Mouse (Mus musculus): ENCODE data around the gene Sptan1.
"Not testable (repeated sequence)": the region's sequence is repeated elsewhere in the genome, so short reads cannot be mapped to it uniquely, and the experiment has no call there.

The Sptan1 gene

DNA sequence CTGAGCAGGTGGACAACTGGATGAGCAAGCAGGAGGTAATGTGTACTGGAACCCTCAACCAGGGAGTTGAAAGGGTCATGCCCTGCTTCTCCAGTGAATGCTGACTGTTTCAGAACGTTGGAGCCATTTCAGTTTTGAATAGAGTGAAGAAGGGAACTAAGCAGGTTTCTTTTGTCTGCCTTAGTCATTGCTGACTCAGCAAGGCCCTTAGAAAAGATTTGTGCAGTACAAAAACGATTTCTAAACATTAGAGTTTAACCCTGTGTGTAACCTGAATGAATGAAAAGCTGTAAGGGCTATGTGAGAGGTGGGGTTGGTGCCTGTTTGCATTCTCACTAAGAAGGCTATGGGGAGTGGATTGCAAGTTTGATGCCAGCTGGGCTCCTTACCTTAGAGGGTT is 26.6 kb downstream of the Sptan1 start:
- in situ Hi-C loops (cut with MboI, MseI): no loop called here

DNA sequence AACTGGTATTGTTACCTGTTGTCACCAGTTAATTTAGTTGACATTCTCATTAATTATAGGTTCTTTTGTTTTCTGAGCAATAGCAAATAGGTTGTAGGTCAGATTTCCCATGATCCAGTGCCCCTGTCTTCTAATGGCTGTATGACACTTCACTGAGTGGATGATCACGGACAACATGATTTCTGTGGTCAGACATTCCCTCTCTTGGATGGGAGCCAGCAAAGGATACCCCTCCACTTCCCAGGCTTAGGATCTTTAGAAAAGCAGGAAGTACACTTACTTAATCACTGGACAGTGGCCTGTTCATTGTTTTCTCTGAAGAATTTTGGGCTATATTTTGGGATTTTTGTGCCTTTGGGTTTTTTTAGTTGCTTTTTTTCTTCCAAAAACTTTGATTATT is 43.7 kb downstream of the Sptan1 start:
- in situ Hi-C loops (cut with MboI, MseI): loop anchor here in 1 of 2 experiments (10.0 kb wide), 2 partner anchors 824 to 1144 kb away; no protein-coding TSS in a partner anchor

DNA sequence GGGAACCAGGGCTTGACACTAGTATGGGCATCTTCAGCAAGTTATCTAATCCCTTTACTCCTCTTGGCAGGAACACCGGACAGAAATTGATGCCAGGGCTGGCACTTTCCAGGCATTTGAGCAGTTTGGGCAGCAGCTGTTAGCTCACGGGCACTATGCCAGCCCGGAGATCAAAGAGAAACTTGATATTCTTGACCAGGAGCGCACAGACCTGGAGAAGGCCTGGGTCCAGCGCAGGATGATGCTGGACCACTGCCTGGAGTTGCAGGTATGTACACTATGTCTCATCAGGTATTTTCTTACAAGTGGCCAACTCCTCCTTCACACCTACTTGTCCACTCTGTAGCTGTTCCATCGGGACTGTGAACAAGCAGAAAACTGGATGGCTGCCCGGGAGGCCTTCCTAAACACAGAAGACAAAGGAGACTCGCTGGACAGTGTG is 45.5 kb downstream of the Sptan1 start:
- in situ Hi-C loops (cut with MboI, MseI): loop anchor here (10.0 kb wide), 2 partner anchors 846 to 856 kb away; no protein-coding TSS in a partner anchor

DNA sequence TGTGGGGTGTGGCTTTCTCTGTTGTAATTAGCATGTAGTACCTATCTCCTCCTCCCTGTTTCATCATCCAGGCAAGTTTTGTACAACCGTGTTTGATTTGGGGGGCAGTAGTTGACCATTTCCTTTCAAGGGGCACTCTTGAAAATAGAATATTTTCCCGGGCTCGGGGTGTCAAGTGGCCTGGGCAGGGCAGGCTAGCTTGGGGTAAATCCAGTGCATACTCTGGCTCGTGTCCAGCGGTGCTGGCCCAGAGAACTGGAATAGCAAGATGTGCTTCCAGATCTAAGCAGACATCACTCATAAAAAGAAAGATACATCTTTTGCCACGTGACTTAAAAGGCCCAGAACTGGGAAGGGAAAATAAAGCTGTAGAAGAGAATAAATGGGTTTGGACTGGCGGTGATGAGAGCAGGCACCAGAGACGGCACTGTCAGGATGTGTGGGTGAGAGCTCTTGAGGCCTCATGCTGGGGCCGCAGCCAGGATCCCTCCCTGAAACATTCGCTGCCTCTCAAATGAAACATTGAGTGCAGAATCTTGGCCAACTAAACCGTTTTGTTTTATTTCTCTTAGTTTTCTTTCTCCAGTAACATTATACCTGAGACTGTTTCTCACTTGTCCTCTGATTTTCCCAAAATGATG is 49.1 kb downstream of the Sptan1 start:
- in situ Hi-C loops (cut with MboI, MseI): loop anchor here (10.0 kb wide), 2 partner anchors 850 to 860 kb away; no protein-coding TSS in a partner anchor

DNA sequence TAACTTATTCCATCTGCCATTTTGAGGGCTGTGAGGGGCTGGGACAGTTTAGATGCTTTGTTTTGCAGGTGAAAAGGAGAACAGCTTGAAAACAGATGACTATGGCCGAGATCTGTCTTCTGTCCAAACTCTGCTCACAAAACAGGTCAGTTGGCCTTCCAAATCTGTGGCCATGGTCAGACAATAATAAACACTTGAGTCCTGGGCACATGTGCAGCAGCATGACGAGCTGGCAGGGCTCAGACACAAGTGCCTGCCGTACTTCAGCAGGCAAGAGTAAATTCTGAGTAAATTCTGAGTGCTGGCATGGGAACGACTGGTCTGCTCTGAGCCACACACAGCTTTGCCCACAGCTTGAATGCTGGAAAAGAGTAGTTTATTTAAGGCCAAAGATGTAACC is 60.1 kb downstream of the Sptan1 start:
- in situ Hi-C loops (cut with MboI, MseI): loop anchor here in 1 of 2 experiments (10.0 kb wide), 1 partner anchor 881 kb away; no protein-coding TSS in a partner anchor

DNA sequence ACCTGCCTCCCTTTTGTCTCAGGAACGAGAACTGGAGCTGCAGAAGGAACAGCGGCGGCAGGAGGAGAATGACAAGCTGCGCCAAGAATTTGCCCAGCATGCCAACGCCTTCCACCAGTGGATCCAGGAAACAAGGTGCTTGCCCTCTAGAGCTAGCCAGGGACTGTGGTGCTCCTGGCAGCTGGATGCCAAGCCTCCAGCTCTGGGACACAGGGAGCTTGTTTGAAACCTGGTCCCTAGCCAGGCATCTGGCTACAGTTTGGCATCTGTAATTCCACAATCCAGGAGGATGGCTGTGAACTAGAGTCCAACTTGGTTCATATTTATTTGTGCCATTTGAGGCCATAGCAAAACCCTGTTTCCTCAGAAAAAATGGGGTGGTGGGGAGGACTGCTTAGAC is 61.6 kb downstream of the Sptan1 start:
- in situ Hi-C loops (cut with MboI, MseI): loop anchor here in 1 of 2 experiments (10.0 kb wide), 1 partner anchor 882 kb away; no protein-coding TSS in a partner anchor

DNA sequence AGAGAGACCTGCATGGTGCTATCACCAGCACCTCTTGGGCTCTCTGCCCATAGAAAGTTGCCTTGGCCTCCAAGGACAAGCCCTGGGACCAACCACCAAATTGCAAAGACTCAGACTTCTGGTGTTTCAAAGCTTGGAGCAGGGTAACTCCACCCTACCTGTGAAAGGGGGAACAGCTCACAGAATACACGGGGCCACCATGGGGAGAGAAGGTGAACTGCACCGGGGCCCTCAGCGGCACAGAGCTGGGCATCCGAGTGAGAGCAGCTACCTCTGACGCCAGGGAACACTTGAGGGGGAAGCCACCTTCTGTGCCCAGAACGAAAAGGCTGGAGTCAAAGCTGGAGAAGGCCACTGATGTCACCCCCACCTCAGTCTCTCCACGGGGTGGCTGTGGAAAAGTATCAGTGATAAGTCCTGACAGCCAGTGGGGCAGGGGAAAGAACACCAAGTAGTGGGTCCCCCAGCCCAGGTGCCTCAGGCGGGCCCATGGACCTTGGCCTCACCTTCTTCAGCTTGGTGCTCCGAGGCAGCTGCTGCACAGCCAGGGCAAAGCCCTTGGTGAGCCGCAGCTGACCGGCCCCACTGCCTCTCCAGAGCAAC is 67.0 kb downstream of the Sptan1 start:
- in situ Hi-C loops (cut with MboI, MseI): no loop called here

DNA sequence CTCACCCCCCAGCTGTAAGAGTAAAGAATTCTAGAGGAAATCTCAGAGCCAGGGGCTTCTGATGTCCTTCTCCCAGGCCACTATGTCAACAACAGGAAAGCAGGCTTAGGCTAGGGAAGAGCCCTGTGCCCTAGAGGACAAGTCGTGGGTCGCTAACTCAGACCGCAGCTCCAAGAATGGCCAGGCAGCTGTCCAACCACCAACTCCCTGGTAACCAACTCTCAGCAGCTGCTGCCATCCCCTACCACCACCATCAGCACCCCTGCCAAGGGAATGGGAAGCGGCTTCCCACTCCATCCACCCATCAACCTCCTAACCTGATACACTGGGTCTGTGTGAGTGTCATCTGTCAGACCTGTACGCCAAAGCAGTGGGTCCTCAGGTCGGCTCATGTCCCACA is 67.6 kb downstream of the Sptan1 start:
- in situ Hi-C loops (cut with MboI, MseI): no loop called here

DNA sequence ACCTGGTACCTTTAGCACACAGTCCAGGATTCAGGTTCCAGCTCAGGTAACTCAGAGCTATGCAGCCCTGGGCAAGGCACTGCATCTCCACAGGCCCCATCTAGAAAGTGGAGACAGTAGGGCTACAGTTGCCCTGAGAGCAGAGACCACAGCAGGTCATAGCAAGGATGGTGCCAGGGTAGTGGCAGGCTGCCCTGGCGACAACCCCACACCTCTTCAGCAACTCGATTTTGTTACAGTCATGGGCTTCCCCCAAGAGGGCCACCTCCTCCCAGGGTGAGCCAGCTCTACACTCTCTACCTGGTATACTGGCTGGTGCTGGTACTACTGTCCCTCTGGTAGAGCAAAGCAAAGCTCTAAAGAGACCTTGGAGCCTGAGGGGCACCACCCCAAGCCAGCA is 72.4 kb downstream of the Sptan1 start:
- in situ Hi-C loops (cut with MboI, MseI): no loop called here

DNA sequence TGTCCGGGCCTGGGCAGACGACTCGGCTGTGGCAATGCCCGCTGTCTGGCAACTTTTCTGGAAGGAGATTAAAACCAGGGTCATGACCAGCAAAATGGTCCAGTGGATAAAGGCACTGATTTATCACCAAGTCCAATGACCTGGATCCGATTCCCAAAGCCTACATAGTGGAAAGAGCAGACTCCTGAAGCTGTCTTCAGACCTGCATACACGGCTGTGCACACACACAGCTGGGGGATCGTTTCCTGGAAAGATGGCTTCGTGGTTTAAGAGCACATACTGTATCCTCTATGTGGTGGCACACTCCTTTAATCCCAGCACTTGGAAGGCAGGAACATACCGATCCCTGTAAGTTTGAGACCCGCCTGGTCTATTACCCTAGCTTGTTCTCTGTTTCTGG is 73.0 kb downstream of the Sptan1 start:
- in situ Hi-C loops (cut with MboI, MseI): no loop called here

DNA sequence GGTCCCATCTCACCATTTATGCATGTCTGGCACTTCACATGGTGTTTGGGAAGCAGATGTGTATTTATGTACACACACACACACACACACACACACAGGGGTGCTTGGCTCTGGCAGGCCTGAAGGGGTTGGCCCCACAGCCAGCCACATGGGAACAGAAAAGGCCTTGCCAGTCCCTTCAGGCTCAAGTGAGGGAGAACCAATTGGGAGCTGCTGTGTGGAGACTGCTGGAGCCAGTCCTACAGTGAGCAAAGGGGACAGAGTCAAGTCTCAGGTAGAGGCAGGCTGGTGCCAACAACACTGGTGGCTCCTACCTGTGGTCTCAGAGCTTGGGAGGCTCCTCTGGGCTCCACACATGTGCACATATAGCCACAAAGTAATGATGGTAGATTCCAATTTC is 74.3 kb downstream of the Sptan1 start:
- in situ Hi-C loops (cut with MboI, MseI): loop anchor here in 1 of 2 experiments (5.0 to 10.0 kb wide), 2 partner anchors 58 to 765 kb away; partner anchors contain the start of genes 1700001O22Rik and Ntmt1

DNA sequence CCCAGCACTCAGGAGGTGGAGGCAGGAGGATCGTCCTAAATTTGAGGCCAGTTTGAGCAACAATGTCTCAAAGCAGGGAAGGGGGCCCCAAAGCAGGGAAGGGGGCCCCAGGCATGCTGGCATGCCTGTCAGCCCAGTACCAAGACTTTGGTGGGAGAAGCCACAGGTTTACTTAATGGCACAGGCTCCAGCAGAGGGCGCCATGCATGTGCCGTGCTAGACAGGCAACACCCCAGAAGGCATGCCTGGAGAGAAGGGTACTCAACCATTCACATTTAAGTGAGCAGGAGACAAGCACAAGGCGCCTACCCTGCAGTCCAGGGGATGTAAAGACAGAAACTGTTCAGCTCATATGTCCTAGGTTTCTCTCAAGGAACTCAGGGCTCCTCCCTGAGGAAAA is 77.1 kb downstream of the Sptan1 start:
- in situ Hi-C loops (cut with MboI, MseI): loop anchor here in 1 of 2 experiments (5.0 to 10.0 kb wide), 2 partner anchors 55 to 762 kb away; partner anchors contain the start of genes 1700001O22Rik and Ntmt1

DNA sequence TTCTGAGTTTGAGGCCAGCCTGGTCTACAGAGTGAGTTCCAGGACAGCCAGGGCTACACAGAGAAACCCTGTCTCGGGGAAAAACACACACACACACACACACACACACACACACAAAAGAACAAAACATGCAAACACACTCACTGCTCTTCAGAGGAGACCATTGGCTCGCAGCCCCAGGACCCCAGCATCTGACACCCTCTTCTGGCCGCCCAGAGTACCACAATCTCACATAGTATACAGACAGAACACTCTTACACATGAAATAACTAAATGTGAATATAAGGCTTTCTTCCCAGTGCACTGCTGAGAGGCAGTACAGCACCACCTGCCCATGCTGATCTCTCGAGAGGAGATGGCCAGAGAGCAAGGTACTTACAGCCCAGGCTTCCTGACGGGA is 79.2 kb downstream of the Sptan1 start:
- in situ Hi-C loops (cut with MboI, MseI): loop anchor here in 1 of 2 experiments (5.0 to 10.0 kb wide), 2 partner anchors 53 to 760 kb away; partner anchors contain the start of genes 1700001O22Rik and Ntmt1

DNA sequence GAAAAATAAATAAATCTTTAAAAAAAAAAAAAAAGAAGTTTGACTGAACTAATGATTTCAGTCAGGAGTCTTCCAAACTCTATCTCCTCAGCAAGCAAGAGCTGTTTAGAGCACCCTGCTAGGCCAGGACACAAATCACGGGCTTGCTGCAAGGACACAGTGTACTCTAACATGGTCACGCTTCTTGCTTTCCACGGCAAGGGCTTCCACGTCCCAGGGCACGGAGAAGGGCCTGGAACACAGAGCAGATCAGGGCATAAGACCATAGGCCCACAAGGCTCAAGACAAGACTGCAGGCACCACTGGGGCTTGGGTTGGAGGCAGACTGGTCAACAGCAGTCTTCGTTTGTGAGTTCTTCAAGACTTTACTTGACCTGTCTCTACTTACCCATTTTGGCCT is 81.8 kb downstream of the Sptan1 start:
- in situ Hi-C loops (cut with MboI, MseI): loop anchor here (5.0 to 10.0 kb wide), 2 partner anchors 45 to 758 kb away; partner anchors contain the start of genes 1700001O22Rik (in 1 of the 2), Ntmt1 (in 1 of the 2) and Zdhhc12 (in 1 of the 2)

DNA sequence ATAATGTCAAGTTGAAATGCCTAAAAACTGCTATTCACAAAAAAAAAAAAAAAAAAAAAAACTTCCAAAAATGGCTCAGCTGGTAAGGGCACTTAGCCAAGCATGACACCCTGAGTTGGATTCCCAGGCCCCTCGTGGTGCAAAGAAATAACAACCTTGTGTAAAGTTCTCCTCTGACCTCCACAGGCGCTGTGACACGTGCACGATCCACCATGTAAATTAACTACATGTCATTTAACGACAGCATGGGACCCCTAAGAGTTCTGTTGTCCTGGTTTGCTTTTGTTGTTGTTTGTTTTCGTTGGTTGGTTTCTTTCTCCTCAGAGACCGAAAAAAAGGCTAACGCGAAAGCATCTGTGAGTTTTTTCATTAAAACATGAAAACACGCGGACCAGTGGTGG is 82.7 kb downstream of the Sptan1 start:
- in situ Hi-C loops (cut with MboI, MseI): loop anchor here (5.0 to 10.0 kb wide), 2 partner anchors 44 to 757 kb away; partner anchors contain the start of genes 1700001O22Rik (in 1 of the 2), Ntmt1 (in 1 of the 2) and Zdhhc12 (in 1 of the 2)

DNA sequence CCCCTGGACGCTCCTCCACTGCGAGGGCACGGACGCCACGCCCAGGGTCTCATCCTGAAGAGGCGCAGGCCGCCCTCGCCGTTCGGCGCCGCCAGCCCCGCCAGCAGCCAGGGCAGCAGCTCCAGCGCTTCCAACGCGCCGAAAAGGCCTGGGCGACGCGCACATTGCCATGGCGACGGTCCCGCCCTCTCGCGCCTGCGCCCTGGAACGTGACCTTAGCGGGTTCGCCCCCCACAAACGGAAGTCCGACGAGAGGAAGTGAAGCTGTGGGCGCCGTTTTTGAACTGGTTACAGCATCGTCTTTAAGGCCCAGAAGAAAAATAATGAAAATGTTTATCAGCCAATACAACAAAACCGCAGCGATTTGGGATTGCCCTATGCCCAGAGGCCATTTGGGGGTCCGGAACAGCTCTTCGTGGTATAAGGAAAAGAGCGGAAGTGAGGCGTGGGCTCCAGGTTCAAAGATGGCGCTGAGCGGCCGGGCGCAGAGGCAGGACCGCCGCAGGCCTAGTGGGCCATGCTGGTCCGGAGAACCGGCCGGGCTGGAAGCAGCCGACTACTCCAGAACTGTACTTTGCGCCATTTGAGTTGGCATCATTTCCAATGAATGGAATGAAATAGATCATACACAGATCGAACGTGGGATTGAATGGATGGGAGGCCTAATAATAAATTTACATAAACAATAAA is 83.5 kb downstream of the Sptan1 start, which contains the start of gene Wdr34:
Wdr34 (minus strand) TSS at position 183 of the 690 bp plus-strand sequence.
- in situ Hi-C loops (cut with MboI, MseI): loop anchor here (5.0 to 10.0 kb wide), 2 partner anchors 43 to 756 kb away; partner anchors contain the start of genes 1700001O22Rik (in 1 of the 2), Ntmt1 (in 1 of the 2) and Zdhhc12 (in 1 of the 2)

DNA sequence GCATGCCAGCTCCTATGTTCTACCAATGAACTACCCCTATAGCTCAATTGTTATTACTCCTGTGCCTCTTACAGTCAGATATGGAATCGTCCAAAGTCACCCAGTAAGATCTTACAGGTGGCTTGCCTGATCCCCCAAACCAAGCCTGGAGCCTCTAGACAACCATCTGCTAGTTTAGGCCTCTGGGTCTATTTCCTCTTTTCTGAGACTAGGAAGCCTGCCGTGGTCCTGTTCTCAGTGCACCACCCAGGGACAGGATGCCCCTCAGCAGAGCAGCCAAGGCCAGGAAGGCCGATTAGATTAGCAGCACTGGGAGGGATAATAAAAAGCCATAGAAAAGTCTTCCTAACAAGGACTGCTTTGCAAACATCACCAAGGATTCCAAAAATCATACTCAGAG is 84.5 kb downstream of the Sptan1 start:
- in situ Hi-C loops (cut with MboI, MseI): loop anchor here (5.0 to 10.0 kb wide), 2 partner anchors 42 to 755 kb away; partner anchors contain the start of genes 1700001O22Rik (in 1 of the 2), Ntmt1 (in 1 of the 2) and Zdhhc12 (in 1 of the 2)

DNA sequence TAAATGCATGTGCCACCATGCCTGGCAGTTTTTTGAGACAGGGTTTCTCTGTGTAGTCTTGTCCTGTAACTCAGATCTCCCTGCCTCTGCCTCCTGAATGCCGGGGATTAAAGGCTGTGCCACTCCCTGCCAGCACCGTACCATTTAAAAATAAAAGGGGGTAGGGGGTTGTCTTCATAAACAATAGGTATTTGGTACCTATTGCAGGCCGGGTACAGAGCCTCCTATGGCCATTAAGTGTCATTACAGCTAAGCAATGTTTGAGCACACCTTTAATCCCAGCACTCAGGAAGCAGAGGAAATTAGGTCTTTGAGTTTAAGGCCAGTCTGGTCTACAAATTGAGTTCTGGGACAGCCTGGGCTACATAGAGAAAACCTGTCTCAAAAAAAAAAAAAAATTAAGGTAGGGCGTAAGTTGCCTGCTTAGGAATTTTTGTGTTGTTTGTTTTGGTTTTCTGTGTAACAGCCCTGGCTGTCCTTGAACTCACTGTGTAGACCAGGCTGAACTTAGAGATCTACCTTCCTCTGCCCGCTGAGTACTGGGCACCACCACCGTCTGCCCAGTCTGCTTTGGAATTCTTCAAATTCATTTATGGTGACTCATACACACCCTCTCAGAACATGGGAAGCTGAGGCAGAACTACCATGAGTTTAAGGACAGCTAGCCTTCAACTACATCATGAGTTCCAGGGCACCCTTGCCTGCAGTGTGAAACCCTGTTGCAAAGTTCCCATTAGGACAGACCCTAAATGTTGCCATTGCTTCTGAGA is 86.8 kb downstream of the Sptan1 start:
- in situ Hi-C loops (cut with MboI, MseI): no loop called here

DNA sequence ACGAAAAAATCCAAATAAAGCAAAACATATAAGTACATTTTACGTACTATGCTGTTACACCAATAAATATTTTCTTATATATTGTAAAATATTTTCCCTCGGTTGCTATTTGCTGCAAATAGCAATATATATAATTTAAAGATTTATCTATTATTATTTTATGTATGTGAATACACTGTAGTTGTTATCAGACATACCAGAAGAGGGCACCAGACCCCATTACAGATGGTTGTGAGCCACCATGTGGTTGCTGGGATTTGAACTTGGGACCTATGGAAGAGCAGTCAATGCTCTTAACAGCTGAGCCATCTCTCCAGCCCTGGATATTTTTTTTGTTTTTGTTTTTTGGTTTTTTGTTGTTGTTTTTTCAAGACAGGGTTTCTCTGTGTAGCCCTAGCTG is 90.0 kb downstream of the Sptan1 start:
- in situ Hi-C loops (cut with MboI, MseI): not testable (repeated sequence)

DNA sequence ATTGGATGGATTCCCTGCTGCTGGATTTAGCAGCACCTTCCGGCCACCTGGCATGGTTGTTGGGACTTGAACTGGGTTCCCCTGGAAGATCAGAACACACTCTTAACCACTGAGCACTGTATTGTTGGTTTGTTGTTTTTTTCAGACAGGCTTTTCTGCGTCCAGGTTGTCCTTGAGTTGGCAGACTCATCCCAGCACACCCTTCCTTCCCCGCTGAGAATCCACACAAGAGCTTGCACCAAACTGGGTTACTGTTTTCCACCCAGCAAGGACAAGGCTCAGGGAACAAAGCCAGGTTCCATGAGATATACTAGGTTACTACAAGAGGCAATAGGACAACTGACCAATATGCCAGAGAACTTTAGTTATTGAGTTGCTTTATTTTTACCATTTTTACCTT is 91.4 kb downstream of the Sptan1 start:
- in situ Hi-C loops (cut with MboI, MseI): no loop called here
